Mouse (Mus musculus) thymus, adult 2 months (tissue): ENCODE measurements around the gene Mgst2. TPM values are rescaled to one million over a fixed set of nuclear protein-coding genes. Genes with fewer than 3 reads are reported as not detected.
A peak's percentile ranks its signal among the peaks of the same experiment; 100 is the strongest.

Experiments
- DNase-seq: peaks from one replicate; pipeline ENCODE4 v3.0.0; 2021
- H3K27ac ChIP-seq: fragments of 200-500 bp; 2 replicates; pipeline ENCODE4 v1.5.1; 2012; ENCODE audit warnings: low read length, control low read depth; ENCODE audit not compliant: control insufficient read depth, insufficient read depth
- H3K27me3 ChIP-seq: fragments of 200-500 bp; 2 replicates; pipeline ENCODE4 v1.6.1; 2012; ENCODE audit warnings: mild to moderate bottlenecking, low read length, moderate library complexity, mixed read lengths; ENCODE audit not compliant: control insufficient read depth, insufficient read depth
- H3K36me3 ChIP-seq: fragments of 200-500 bp; 2 replicates; pipeline ENCODE4 v1.6.1; 2012; ENCODE audit warnings: mild to moderate bottlenecking, low read length, moderate library complexity; ENCODE audit not compliant: control insufficient read depth, insufficient read depth
- H3K4me1 ChIP-seq: fragments of 200-500 bp; replicated peaks from 2 replicates; pipeline ENCODE4 v1.6.1; 2012; ENCODE audit warnings: low read length; ENCODE audit not compliant: control insufficient read depth, insufficient read depth
- H3K4me3 ChIP-seq: fragments of 200-500 bp; 2 replicates; pipeline ENCODE4 v1.5.1; 2012; ENCODE audit warnings: mild to moderate bottlenecking, low read length, control low read depth, moderate library complexity; ENCODE audit not compliant: control insufficient read depth, insufficient read depth
- CTCF ChIP-seq: fragments of 200-500 bp; IDR thresholded peaks from 2 replicates; pipeline ENCODE4 v1.5.1; 2012; ENCODE audit warnings: mild to moderate bottlenecking, control low read depth, low read length, moderate library complexity, borderline replicate concordance; ENCODE audit not compliant: control insufficient read depth, poor library complexity, insufficient read depth; ENCODE audit errors: extremely low read depth
- POLR2A ChIP-seq: fragments of 200-500 bp; IDR thresholded peaks from 2 replicates; pipeline ENCODE4 v1.6.1; 2012; ENCODE audit warnings: mild to moderate bottlenecking, low read length, control low read depth, moderate library complexity; ENCODE audit not compliant: control insufficient read depth, poor library complexity, insufficient read depth; ENCODE audit errors: extremely low read depth
- WGBS: fragments of 180-500 bp; shearing (Covaris S2); methylation state at CpG from one replicate; pipeline ENCODE4 v1.1.7; 2018; 5-methylcytosine and 5-hydroxymethylcytosine counted together
- polyA plus RNA-seq: library from polyadenylated mRNA; depleted of rRNA; stranded (reverse); fragments of >200 nt; gene quantifications from 2 replicates; pipeline ENCODE4 v1.2.3, GENCODE M21; 2012

The Mgst2 gene
- polyA plus RNA-seq, 1 experiment: 20.8 TPM

- Histone ChIP-seq H3K4me3 (no peak overlapping the region), H3K4me1 (no peaks in the 10 kb centered on the region; the same call in 1 of the 2 replicates), H3K36me3 (no peaks in the 10 kb centered on the region), H3K27ac (no peak overlapping the region), H3K27me3 (no peaks in the 10 kb centered on the region)
- TF ChIP-seq CTCF (no peak), POLR2A (no peak)
- peak; percentile 61 for DNase-seq
- WGBS: 89% methylated on average over 21 of the region's 21 CpGs
Observed at GRCm38 (mm10) chr3:51708746-51709411, 48.7 kb downstream of the Mgst2 start.

- WGBS: 31% methylated on average over 3 of the region's 3 CpGs
- H3K27ac ChIP-seq: no peak overlapping the region
Observed at GRCm38 (mm10) chr3:51712382-51712781, 52.2 kb downstream of the Mgst2 start.

GRCm38 (mm10) chr3:51713233-51713632, 53.1 kb downstream of the Mgst2 start:
- Histone ChIP-seq H3K36me3 (no peaks in the 10 kb centered on the region), H3K4me3 (no peak overlapping the region), H3K27me3 (no peaks in the 10 kb centered on the region), H3K27ac (no peak overlapping the region), H3K4me1 (no peaks in the 10 kb centered on the region; the same call in 1 of the 2 replicates)
- 91% methylated on average over 8 of the region's 8 CpGs for WGBS
- no peak for TF ChIP-seq POLR2A
- no peak for TF ChIP-seq CTCF
- DNase-seq: no peak

More at GRCm38 (mm10) chr3:51712382-51712781, 52.2 kb downstream of the Mgst2 start:
- H3K4me1 ChIP-seq: no peaks in the 10 kb centered on the region; the same call in 1 of the 2 replicates
- no peak overlapping the region for H3K4me3 ChIP-seq
- no peak for TF ChIP-seq CTCF
- no peak for TF ChIP-seq POLR2A
- DNase-seq: no peak
- no peaks in the 10 kb centered on the region for H3K27me3 ChIP-seq
- no peaks in the 10 kb centered on the region for H3K36me3 ChIP-seq

GRCm38 (mm10) chr3:51714469-51714868, 54.3 kb downstream of the Mgst2 start:
- H3K4me1 ChIP-seq: no peaks in the 10 kb centered on the region; the same call in 1 of the 2 replicates
- H3K27ac ChIP-seq: no peak overlapping the region
- H3K4me3 ChIP-seq: no peak overlapping the region
- WGBS: 92% methylated on average over 5 of the region's 5 CpGs
- no peak for DNase-seq
- H3K27me3 ChIP-seq: no peaks in the 10 kb centered on the region
- H3K36me3 ChIP-seq: no peaks in the 10 kb centered on the region
- TF ChIP-seq CTCF (no peak), POLR2A (no peak)

GRCm38 (mm10) chr3:51717455-51717854, 57.3 kb downstream of the Mgst2 start:
- Histone ChIP-seq H3K27me3 (no peaks in the 10 kb centered on the region), H3K4me1 (no peaks in the 10 kb centered on the region; the same call in 1 of the 2 replicates), H3K27ac (no peak overlapping the region), H3K4me3 (no peak overlapping the region), H3K36me3 (no peaks in the 10 kb centered on the region)
- no peak for DNase-seq
- 96% methylated on average over 3 of the region's 3 CpGs for WGBS
- TF ChIP-seq POLR2A: no peak
- TF ChIP-seq CTCF: no peak

DNA sequence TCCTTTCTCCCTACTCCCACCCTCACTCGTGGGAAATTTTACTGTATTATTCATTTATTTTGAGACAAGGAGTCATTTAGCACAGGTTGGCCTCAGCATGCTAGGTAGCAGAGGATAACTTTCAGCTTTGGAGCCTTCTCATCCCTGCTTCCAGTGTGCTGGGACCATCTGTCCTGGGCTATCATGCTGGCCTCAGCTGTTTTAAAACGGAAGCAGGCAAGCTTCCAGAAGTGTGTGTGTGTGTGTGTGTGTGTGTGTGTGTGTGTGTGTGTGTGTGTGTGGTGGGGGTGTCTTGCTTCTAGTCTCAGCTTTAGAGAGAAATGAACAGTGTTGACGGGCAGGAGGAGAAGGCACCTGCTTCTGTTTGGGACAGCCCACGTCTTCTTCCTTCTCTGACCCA, 57.7 kb downstream of the Mgst2 start:
- no peaks in the 10 kb centered on the region; the same call in 1 of the 2 replicates for H3K4me1 ChIP-seq
- no peak overlapping the region for H3K4me3 ChIP-seq
- no peak overlapping the region for H3K27ac ChIP-seq
- TF ChIP-seq POLR2A (no peak), CTCF (no peak)
- 91% methylated on average over 4 of the region's 4 CpGs for WGBS
- H3K36me3 ChIP-seq: no peaks in the 10 kb centered on the region
- H3K27me3 ChIP-seq: no peaks in the 10 kb centered on the region
- DNase-seq: no peak

DNA sequence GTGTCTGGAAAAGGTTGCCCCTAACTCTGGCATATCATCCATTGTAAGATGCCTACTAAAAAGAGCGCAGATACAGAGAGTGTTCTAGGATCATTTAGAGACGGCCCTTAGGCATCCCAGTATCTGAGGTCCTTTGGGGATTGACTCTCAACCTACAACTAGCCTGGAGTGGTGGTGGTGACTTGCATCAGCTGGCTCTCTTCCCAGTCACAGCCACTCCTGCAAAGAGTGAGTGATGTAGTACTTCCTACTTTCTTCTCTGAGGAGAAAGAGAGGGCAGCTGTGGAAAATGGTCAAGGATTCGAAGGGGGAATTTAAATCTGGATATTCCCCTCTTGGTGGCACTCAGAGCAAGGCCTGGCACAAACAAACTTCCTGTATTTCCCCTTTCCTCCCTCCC, 59.2 kb downstream of the Mgst2 start:
- H3K27me3 ChIP-seq: no peaks in the 10 kb centered on the region
- no peak overlapping the region for H3K4me3 ChIP-seq
- WGBS: 99% methylated on average over 3 of the region's 3 CpGs
- no peaks in the 10 kb centered on the region for H3K36me3 ChIP-seq
- TF ChIP-seq POLR2A (no peak), CTCF (no peak)
- no peak overlapping the region for H3K27ac ChIP-seq
- DNase-seq: no peak
- no peaks in the 10 kb centered on the region for H3K4me1 ChIP-seq
